Mouse (Mus musculus): ENCODE data around the gene Smim11. TPM values are rescaled to one million over a fixed set of nuclear protein-coding genes. Genes with fewer than 3 reads are reported as not detected.

Gene Smim11
- polyA plus RNA-seq, 1 experiment = 33.7 TPM

GRCm38 (mm10) chr16:92319353-92320109 lies 18.4 kb downstream of the Smim11 start:
- DNase-seq (ENCODE audit: extremely low spot score in 1 of 2, low spot score in 1 of 2) = peak in 1 of 2 experiments; percentile 75

GRCm38 (mm10) chr16:92320361-92320760 lies 19.3 kb downstream of the Smim11 start:
- DNase-seq (ENCODE audit: extremely low spot score in 1 of 2, low spot score in 1 of 2) = no peak

GRCm38 (mm10) chr16:92321341-92321740 lies 20.3 kb downstream of the Smim11 start, which contains the start of gene Fam243:
TSS of gene Fam243 (minus strand) at chr16:92321441.
- DNase-seq (ENCODE audit: extremely low spot score in 1 of 2, low spot score in 1 of 2) = no peak

GRCm38 (mm10) chr16:92324309-92325061 lies 23.4 kb downstream of the Smim11 start:
- DNase-seq (ENCODE audit: extremely low spot score in 1 of 2, low spot score in 1 of 2) = no peak

GRCm38 (mm10) chr16:92325062-92325406 lies 23.9 kb downstream of the Smim11 start:
- DNase-seq (ENCODE audit: extremely low spot score in 1 of 2, low spot score in 1 of 2) = no peak

GRCm38 (mm10) chr16:92327911-92328310 lies 26.8 kb downstream of the Smim11 start:
- peak in 1 of 2 experiments; percentile 36 for DNase-seq (ENCODE audit: extremely low spot score in 1 of 2, low spot score in 1 of 2)

GRCm38 (mm10) chr16:92330966-92331365 lies 29.9 kb downstream of the Smim11 start:
- no peak for DNase-seq (ENCODE audit: extremely low spot score in 1 of 2, low spot score in 1 of 2)

- no peak for DNase-seq (ENCODE audit: extremely low spot score in 1 of 2, low spot score in 1 of 2)
Measured at GRCm38 (mm10) chr16:92334600-92334999, 33.5 kb downstream of the Smim11 start.

GRCm38 (mm10) chr16:92336280-92336679 lies 35.2 kb downstream of the Smim11 start:
- DNase-seq (ENCODE audit: extremely low spot score in 1 of 2, low spot score in 1 of 2) = peak; percentile 41 to 88

GRCm38 (mm10) chr16:92340612-92341511 lies 39.8 kb downstream of the Smim11 start:
- peak in 1 of 2 experiments; percentile 87 for DNase-seq (ENCODE audit: extremely low spot score in 1 of 2, low spot score in 1 of 2)

- DNase-seq (ENCODE audit: extremely low spot score in 1 of 2, low spot score in 1 of 2) = no peak
Measured at GRCm38 (mm10) chr16:92345177-92345576, 44.1 kb downstream of the Smim11 start.

- DNase-seq (ENCODE audit: extremely low spot score in 1 of 2, low spot score in 1 of 2) = no peak
Measured at GRCm38 (mm10) chr16:92346297-92346916, 45.3 kb downstream of the Smim11 start.

GRCm38 (mm10) chr16:92348941-92349340 lies 47.9 kb downstream of the Smim11 start:
- no peak for DNase-seq (ENCODE audit: extremely low spot score in 1 of 2, low spot score in 1 of 2)

- DNase-seq (ENCODE audit: extremely low spot score in 1 of 2, low spot score in 1 of 2) = no peak
Measured at GRCm38 (mm10) chr16:92353295-92353694, 52.2 kb downstream of the Smim11 start.

GRCm38 (mm10) chr16:92353897-92354296 lies 52.8 kb downstream of the Smim11 start:
- no peak for DNase-seq (ENCODE audit: extremely low spot score in 1 of 2, low spot score in 1 of 2)

- DNase-seq (ENCODE audit: extremely low spot score in 1 of 2, low spot score in 1 of 2) = no peak
Measured at GRCm38 (mm10) chr16:92355366-92355765, 54.3 kb downstream of the Smim11 start.

GRCm38 (mm10) chr16:92355982-92356381 lies 54.9 kb downstream of the Smim11 start:
- DNase-seq (ENCODE audit: extremely low spot score in 1 of 2, low spot score in 1 of 2) = no peak

GRCm38 (mm10) chr16:92357023-92357422 lies 55.9 kb downstream of the Smim11 start:
- no peak for DNase-seq (ENCODE audit: extremely low spot score in 1 of 2, low spot score in 1 of 2)

GRCm38 (mm10) chr16:92357566-92357965 lies 56.5 kb downstream of the Smim11 start:
- no peak for DNase-seq (ENCODE audit: extremely low spot score in 1 of 2, low spot score in 1 of 2)

- DNase-seq (ENCODE audit: extremely low spot score in 1 of 2, low spot score in 1 of 2) = no peak
Measured at GRCm38 (mm10) chr16:92358734-92359133, 57.6 kb downstream of the Smim11 start.

Data from frontal cortex, adult 2 months (tissue).